Mouse (Mus musculus) limb, embryonic 11.5 days (tissue): ENCODE measurements around the gene Spns2. TPM values are rescaled to one million over a fixed set of nuclear protein-coding genes. Genes with fewer than 3 reads are reported as not detected.

ENCODE experiments used
- ATAC-seq: fragments of 200-750 bp; cut with Nextera tagmentation; 2 replicates; pipeline ENCODE4 v1.8.0; 2017; ENCODE audit warnings: low read depth; ENCODE audit not compliant: insufficient number of reproducible peaks, low FRiP score, low TSS enrichment
- DNase-seq: peaks from one replicate; pipeline ENCODE4 v3.0.0-alpha.2; 2015; ENCODE audit warnings: low spot score
- H3K27ac ChIP-seq: fragments of 300-500 bp; sonication (generic); replicated peaks from 2 replicates; pipeline ENCODE4 v1.5.1; 2014; ENCODE audit warnings: low read depth, mild to moderate bottlenecking, low read length
- H3K27me3 ChIP-seq: fragments of 300-500 bp; sonication (generic); 2 replicates; pipeline ENCODE4 v1.6.1; 2014; ENCODE audit warnings: mild to moderate bottlenecking, low read length, mixed read lengths; ENCODE audit not compliant: control insufficient read depth, insufficient read depth
- H3K36me3 ChIP-seq: fragments of 300-500 bp; sonication (generic); 2 replicates; pipeline ENCODE4 v1.6.1; 2014; ENCODE audit warnings: mild to moderate bottlenecking, low read length, moderate library complexity, mixed read lengths; ENCODE audit not compliant: control insufficient read depth, insufficient read depth
- H3K4me1 ChIP-seq: fragments of 300-500 bp; sonication (generic); 2 replicates; pipeline ENCODE4 v1.6.1; 2014; ENCODE audit warnings: low read length, mixed read lengths; ENCODE audit not compliant: control insufficient read depth, insufficient read depth
- H3K4me2 ChIP-seq: fragments of 300-500 bp; sonication (generic); 2 replicates; pipeline ENCODE4 v1.6.1; 2014; ENCODE audit warnings: low read depth, mild to moderate bottlenecking, moderate library complexity; ENCODE audit not compliant: severe bottlenecking
- H3K4me3 ChIP-seq: fragments of 300-500 bp; sonication (generic); 2 replicates; pipeline ENCODE4 v1.5.1; 2014; ENCODE audit warnings: low read depth, low read length
- H3K9ac ChIP-seq: fragments of 300-500 bp; sonication (generic); 2 replicates; pipeline ENCODE4 v1.6.1; 2014; ENCODE audit warnings: mild to moderate bottlenecking, low read length
- H3K9me3 ChIP-seq: fragments of 300-500 bp; sonication (generic); 2 replicates; pipeline ENCODE4 v1.6.1; 2016; ENCODE audit warnings: low read length; ENCODE audit not compliant: control insufficient read depth
- WGBS: fragments of 180-500 bp; shearing (Covaris S2); extraction: QIAGEN DNeasy Blood & Tissue Kit; methylation state at CpG from one replicate; pipeline ENCODE4 v1.1.7; 2014; 5-methylcytosine and 5-hydroxymethylcytosine counted together
- polyA plus RNA-seq: library from polyadenylated mRNA; unstranded; fragments of >200 nt; fragmentation: Nextera tagmentation; extraction: Ambion mirVana; gene quantifications from 2 replicates; pipeline ENCODE4 v1.2.1, GENCODE M21; 2014

Gene Spns2
- polyA plus RNA-seq, 1 experiment from 2014 or later: 2.1 TPM

DNA sequence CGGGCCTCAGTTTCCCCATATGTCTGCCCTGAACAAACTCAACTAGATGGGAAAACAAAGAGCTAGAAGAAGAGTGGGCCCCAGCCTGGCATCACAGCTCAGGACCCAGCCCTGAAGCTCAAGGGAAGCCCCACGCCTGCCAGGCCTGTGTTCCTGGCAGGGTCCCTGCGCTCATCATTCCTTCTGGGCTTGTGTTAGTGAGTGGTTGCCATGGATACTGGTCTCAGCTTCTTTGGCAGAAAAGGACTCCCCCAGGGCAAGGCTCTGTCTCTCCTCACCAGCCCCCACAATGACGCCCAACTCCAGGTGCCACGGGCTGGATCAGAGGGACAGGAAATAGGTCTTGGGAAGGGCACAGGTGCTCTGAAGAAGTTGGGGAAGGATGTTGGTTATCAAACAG, 4.5 kb downstream of the Spns2 start:
- no peaks in the 10 kb centered on the region for H3K9me3 ChIP-seq
- no peak overlapping the region for H3K4me3 ChIP-seq
- WGBS: 73% methylated on average over 5 of the region's 5 CpGs
- H3K27me3 ChIP-seq: peaks cover 24% of the 10 kb centered on the region
- no peak overlapping the region for H3K4me2 ChIP-seq
- no peaks in the 10 kb centered on the region for H3K36me3 ChIP-seq
- peaks cover 9% of the 10 kb centered on the region for H3K4me1 ChIP-seq
- ATAC-seq (no peak), DNase-seq (no peak)
- H3K27ac ChIP-seq: no peak overlapping the region
- no peak overlapping the region for H3K9ac ChIP-seq

DNA sequence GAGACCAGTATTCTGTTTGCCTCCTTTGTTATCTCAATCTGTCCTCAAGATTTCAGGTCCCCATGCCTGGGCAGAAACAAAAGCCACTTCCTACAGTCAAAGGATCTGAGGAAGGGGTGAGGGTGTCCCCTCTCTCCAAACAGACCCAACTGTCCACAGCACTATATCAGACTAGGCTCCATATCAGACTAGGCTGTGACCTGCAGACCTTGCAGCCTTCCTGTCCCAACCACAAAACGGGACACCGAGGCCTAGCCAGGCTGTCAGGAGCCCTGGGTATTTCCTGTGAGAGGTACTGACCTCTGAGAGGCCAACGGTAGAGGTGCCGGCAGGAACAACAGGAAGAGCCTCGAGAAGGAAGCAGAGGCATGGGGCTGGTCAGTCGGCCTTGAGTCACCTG, 5.2 kb downstream of the Spns2 start:
- 61% methylated on average over 6 of the region's 6 CpGs for WGBS
- H3K4me1 ChIP-seq: peaks cover 9% of the 10 kb centered on the region
- no peak overlapping the region for H3K4me3 ChIP-seq
- no peaks in the 10 kb centered on the region for H3K36me3 ChIP-seq
- ATAC-seq (no peak), DNase-seq (no peak)
- no peak overlapping the region for H3K9ac ChIP-seq
- no peak overlapping the region for H3K4me2 ChIP-seq
- no peak overlapping the region for H3K27ac ChIP-seq
- H3K27me3 ChIP-seq: peaks cover 20% of the 10 kb centered on the region
- no peaks in the 10 kb centered on the region for H3K9me3 ChIP-seq

- Histone ChIP-seq H3K9me3 (no peaks in the 10 kb centered on the region), H3K36me3 (no peaks in the 10 kb centered on the region), H3K9ac (no peak overlapping the region), H3K4me2 (no peak overlapping the region), H3K27ac (no peak overlapping the region), H3K4me1 (no peaks in the 10 kb centered on the region), H3K4me3 (no peak overlapping the region), H3K27me3 (no peaks in the 10 kb centered on the region)
- 84% methylated on average over 4 of the region's 4 CpGs for WGBS
- ATAC-seq (0 out of 2 replicates have a peak, but pooled peaks have one; percentile 32), DNase-seq (no peak)
Observed at GRCm38 (mm10) chr11:72481952-72482351, 7.8 kb downstream of the Spns2 start.

GRCm38 (mm10) chr11:72481313-72481712, 8.4 kb downstream of the Spns2 start:
- Histone ChIP-seq H3K9ac (no peak overlapping the region), H3K27me3 (no peaks in the 10 kb centered on the region), H3K36me3 (no peaks in the 10 kb centered on the region), H3K27ac (no peak overlapping the region), H3K4me2 (no peak overlapping the region), H3K4me1 (no peaks in the 10 kb centered on the region), H3K9me3 (no peaks in the 10 kb centered on the region), H3K4me3 (no peak overlapping the region)
- ATAC-seq: no peak
- WGBS: 80% methylated on average over 5 of the region's 5 CpGs
- DNase-seq: no peak

GRCm38 (mm10) chr11:72479499-72479898, 10.2 kb downstream of the Spns2 start:
- Histone ChIP-seq H3K9ac (no peak overlapping the region), H3K9me3 (no peaks in the 10 kb centered on the region), H3K27me3 (no peaks in the 10 kb centered on the region), H3K4me2 (no peak overlapping the region), H3K4me3 (no peak overlapping the region), H3K4me1 (no peaks in the 10 kb centered on the region), H3K36me3 (no peaks in the 10 kb centered on the region), H3K27ac (no peak overlapping the region)
- WGBS: 78% methylated on average over 2 of the region's 2 CpGs
- no peak for DNase-seq
- no peak for ATAC-seq

DNA sequence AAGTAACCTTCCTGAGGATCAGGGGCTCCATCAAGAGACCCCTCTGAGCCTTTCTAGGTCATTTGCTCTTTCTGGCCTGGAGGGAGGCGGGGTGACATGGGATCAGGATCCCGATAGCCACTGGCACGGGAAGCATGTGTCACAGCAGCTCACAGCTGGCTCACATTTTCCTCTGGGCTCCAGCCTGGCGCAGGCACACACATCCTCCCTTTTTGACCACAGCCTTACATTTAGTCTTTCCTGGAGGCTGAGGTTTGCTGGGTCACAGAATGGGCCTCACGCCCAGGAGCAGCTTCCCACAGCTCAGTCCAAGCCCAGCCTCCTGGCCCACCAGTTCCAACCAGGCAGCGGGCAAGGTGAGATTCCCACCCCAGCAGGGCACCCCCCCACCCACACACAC, 11.5 kb downstream of the Spns2 start:
- Histone ChIP-seq H3K9me3 (no peaks in the 10 kb centered on the region), H3K4me2 (no peak overlapping the region), H3K9ac (no peak overlapping the region), H3K4me1 (no peaks in the 10 kb centered on the region), H3K36me3 (no peaks in the 10 kb centered on the region), H3K4me3 (no peak overlapping the region), H3K27me3 (no peaks in the 10 kb centered on the region), H3K27ac (no peak overlapping the region)
- DNase-seq (no peak), ATAC-seq (no peak)
- 68% methylated on average over 6 of the region's 6 CpGs for WGBS

- H3K4me1 ChIP-seq: no peaks in the 10 kb centered on the region
- H3K27ac ChIP-seq: no peak overlapping the region
- H3K4me3 ChIP-seq: no peak overlapping the region
- no peaks in the 10 kb centered on the region for H3K36me3 ChIP-seq
- 88% methylated on average over 1 of the region's 1 CpGs for WGBS
- H3K27me3 ChIP-seq: no peaks in the 10 kb centered on the region
- H3K4me2 ChIP-seq: no peak overlapping the region
- H3K9ac ChIP-seq: no peak overlapping the region
- no peaks in the 10 kb centered on the region for H3K9me3 ChIP-seq
- ATAC-seq (no peak), DNase-seq (no peak)
Observed at GRCm38 (mm10) chr11:72477653-72478052, 12.1 kb downstream of the Spns2 start.

GRCm38 (mm10) chr11:72477182-72477581, 12.5 kb downstream of the Spns2 start:
- no peak overlapping the region for H3K4me2 ChIP-seq
- ATAC-seq (no peak), DNase-seq (no peak)
- WGBS: 57% methylated on average over 5 of the region's 5 CpGs
- no peak overlapping the region for H3K4me3 ChIP-seq
- H3K9me3 ChIP-seq: no peaks in the 10 kb centered on the region
- H3K36me3 ChIP-seq: no peaks in the 10 kb centered on the region
- H3K27me3 ChIP-seq: no peaks in the 10 kb centered on the region
- no peak overlapping the region for H3K9ac ChIP-seq
- no peak overlapping the region for H3K27ac ChIP-seq
- no peaks in the 10 kb centered on the region for H3K4me1 ChIP-seq

GRCm38 (mm10) chr11:72476074-72476625, 13.6 kb downstream of the Spns2 start:
- Histone ChIP-seq H3K27ac (no peak overlapping the region; the same call in 1 of the 2 replicates), H3K4me1 (no peaks in the 10 kb centered on the region), H3K27me3 (no peaks in the 10 kb centered on the region)

More at GRCm38 (mm10) chr11:72476074-72476625, 13.6 kb downstream of the Spns2 start:
- ATAC-seq (no peak), DNase-seq (no peak)
- Histone ChIP-seq H3K4me3 (no peak overlapping the region), H3K4me2 (no peak overlapping the region), H3K9ac (no peak overlapping the region), H3K36me3 (no peaks in the 10 kb centered on the region), H3K9me3 (no peaks in the 10 kb centered on the region)
- WGBS: 82% methylated on average over 7 of the region's 7 CpGs
